Mouse (Mus musculus) hindbrain, embryonic 15.5 days (tissue): Measurements from ENCODE around the gene Fgg. TPM values are rescaled to one million over a fixed set of nuclear protein-coding genes. Genes with fewer than 3 reads are reported as not detected.

Experiments
- ATAC-seq: fragments of 200-750 bp; cut with Nextera tagmentation; 2 replicates; pipeline ENCODE4 v1.8.0; 2017; ENCODE audit warnings: low read depth, moderate number of reproducible peaks, moderate TSS enrichment; ENCODE audit not compliant: low FRiP score
- H3K27ac ChIP-seq: fragments of 300-500 bp; sonication (generic); replicated peaks from 2 replicates; pipeline ENCODE4 v1.5.1; 2015; ENCODE audit warnings: mild to moderate bottlenecking, inconsistent platforms
- H3K27me3 ChIP-seq: fragments of 300-500 bp; sonication (generic); 2 replicates; pipeline ENCODE4 v1.6.1; 2015; ENCODE audit warnings: control low read depth, inconsistent platforms
- H3K36me3 ChIP-seq: fragments of 300-500 bp; sonication (generic); 2 replicates; pipeline ENCODE4 v1.6.1; 2015; ENCODE audit warnings: control low read depth, inconsistent platforms
- H3K4me1 ChIP-seq: fragments of 300-500 bp; sonication (generic); replicated peaks from 2 replicates; pipeline ENCODE4 v1.6.1; 2015; ENCODE audit warnings: control low read depth, inconsistent platforms
- H3K4me2 ChIP-seq: fragments of 300-500 bp; sonication (generic); 2 replicates; pipeline ENCODE4 v1.6.1; 2015; ENCODE audit warnings: moderate library complexity, mild to moderate bottlenecking, inconsistent platforms
- H3K4me3 ChIP-seq: fragments of 300-500 bp; sonication (generic); 2 replicates; pipeline ENCODE4 v1.5.1; 2015; ENCODE audit warnings: mild to moderate bottlenecking, inconsistent platforms
- H3K9ac ChIP-seq: fragments of 300-500 bp; sonication (generic); 2 replicates; pipeline ENCODE4 v1.6.1; 2015; ENCODE audit warnings: inconsistent platforms
- H3K9me3 ChIP-seq: fragments of 300-500 bp; sonication (generic); 2 replicates; pipeline ENCODE4 v1.6.1; 2016; ENCODE audit warnings: control low read depth, inconsistent platforms
- WGBS: fragments of 180-500 bp; shearing (Covaris S2); methylation state at CpG from one replicate; pipeline ENCODE4 v1.1.7; 2015; 5-methylcytosine and 5-hydroxymethylcytosine counted together
- polyA plus RNA-seq: library from polyadenylated mRNA; unstranded; fragments of >200 nt; fragmentation: Nextera tagmentation; extraction: Ambion mirVana; gene quantifications from 2 replicates; pipeline ENCODE4 v1.2.1, GENCODE M21; 2015

The Fgg gene
- polyA plus RNA-seq, 1 experiment from 2014 or later: 0.91 TPM

- peak; percentile 99 for ATAC-seq
- WGBS: under 1% methylated on average over 60 of the region's 61 CpGs
- Histone ChIP-seq H3K4me2 (peak within 1 kb of the TSS; percentile 69), H3K9me3 (no peaks in the 10 kb centered on the region), H3K4me1 (peaks cover 16% of the 10 kb centered on the region), H3K4me3 (peak within 1 kb of the TSS; percentile 71), H3K9ac (peak within 1 kb of the TSS; percentile 66), H3K36me3 (peaks cover 24% of the 10 kb centered on the region), H3K27ac (peak within 1 kb of the TSS; percentile 71), H3K27me3 (no peaks in the 10 kb centered on the region)
Measured at GRCm38 (mm10) chr3:83055281-83056038, 47.9 kb downstream of the Fgg start, which contains the start of gene Plrg1. Gene Plrg1, plus strand, starts transcription at chr3:83055522.

GRCm38 (mm10) chr3:83057046-83057445 lies 49.5 kb downstream of the Fgg start:
- Histone ChIP-seq H3K4me2 (0 out of 2 replicates have a peak overlapping the region, but pooled peaks have one; percentile 69), H3K4me3 (no peak overlapping the region)
- 88% methylated on average over 2 of the region's 2 CpGs for WGBS

More at GRCm38 (mm10) chr3:83057046-83057445, 49.5 kb downstream of the Fgg start:
- H3K27me3 ChIP-seq: no peaks in the 10 kb centered on the region
- peaks cover 38% of the 10 kb centered on the region for H3K36me3 ChIP-seq
- peaks cover 16% of the 10 kb centered on the region for H3K4me1 ChIP-seq
- H3K9me3 ChIP-seq: no peaks in the 10 kb centered on the region
- ATAC-seq: no peak
- no peak overlapping the region for H3K27ac ChIP-seq
- no peak overlapping the region for H3K9ac ChIP-seq

Other genes starting within 250 kb of the Fgg start
- 1.4 and 2.1 TPM in 2 replicates for gene Rbm46, start 131.2 kb upstream of the Fgg start, polyA plus RNA-seq
- 0.45 and 0.53 TPM in 2 replicates for gene Lrat, start 103.8 kb upstream of the Fgg start, polyA plus RNA-seq
- gene Fga, start 18.4 kb downstream of the Fgg start, polyA plus RNA-seq: 0.12 TPM in 1 of 2 replicates, not detected in the other
- gene Fgb, start 42.1 kb downstream of the Fgg start, polyA plus RNA-seq: 0.19 TPM in 1 of 2 replicates, not detected in the other
- gene Plrg1, start 47.8 kb downstream of the Fgg start, polyA plus RNA-seq: 92.6 and 99.3 TPM in 2 replicates
- gene Dchs2, start 120.2 kb downstream of the Fgg start, polyA plus RNA-seq: 0.97 and 1.1 TPM in 2 replicates